Mouse (Mus musculus) frontal cortex, postnatal 10 days (tissue): ENCODE measurements at regions not wholly inside any gene's neighbourhood (a gene's known extent, or its start where the extent isn't known, plus 50 kb on each side); places are given as distances from the start of the nearest gene placed in this dataset.

Experiments
- DNase-seq, 2 experiments: peaks; one replicate each; pipeline ENCODE4 v3.0.0; 2022; ENCODE audit warnings: low spot score in 2 of 2, mixed read lengths in 1 of 2

- no peak for DNase-seq
Observed at GRCm38 (mm10) chr3:147444005-147444763, 592.0 kb downstream of the Ttll7 start.

- DNase-seq, result no peak
Observed at GRCm38 (mm10) chr3:147445066-147445844, 593.1 kb downstream of the Ttll7 start.

- DNase-seq, result no peak
Observed at GRCm38 (mm10) chr3:147445884-147446283, 593.7 kb downstream of the Ttll7 start.

GRCm38 (mm10) chr3:147452176-147452575 is 600.0 kb downstream of the Ttll7 start:
- DNase-seq, result no peak

GRCm38 (mm10) chr3:147455383-147455782 is 603.2 kb downstream of the Ttll7 start:
- peak in 1 of 2 experiments; percentile 6 for DNase-seq

GRCm38 (mm10) chr3:147456294-147456693 is 604.1 kb downstream of the Ttll7 start:
- no peak for DNase-seq

- DNase-seq, result no peak
Observed at GRCm38 (mm10) chr3:147458115-147458514, 605.9 kb downstream of the Ttll7 start.

- no peak for DNase-seq
Observed at GRCm38 (mm10) chr3:147479890-147480289, 627.7 kb downstream of the Ttll7 start.
